Mouse (Mus musculus) forebrain, embryonic 16.5 days (tissue): ENCODE data around the gene Zfp953. TPM values are rescaled to one million over a fixed set of nuclear protein-coding genes. Genes with fewer than 3 reads are reported as not detected.

Source experiments
- ATAC-seq: fragments of 200-750 bp; cut with Nextera tagmentation; 2 replicates; pipeline ENCODE4 v1.8.0; 2017; ENCODE audit warnings: mild to moderate bottlenecking, moderate library complexity
- H3K27ac ChIP-seq: fragments of 300-500 bp; sonication (generic); 2 replicates; pipeline ENCODE4 v1.5.1; 2014; ENCODE audit warnings: low read length, control low read depth
- H3K27me3 ChIP-seq: fragments of 300-500 bp; sonication (generic); replicated peaks from 2 replicates; pipeline ENCODE4 v1.6.1; 2014; ENCODE audit warnings: low read length; ENCODE audit not compliant: control insufficient read depth, insufficient read depth
- H3K36me3 ChIP-seq: fragments of 300-500 bp; sonication (generic); 2 replicates; pipeline ENCODE4 v1.6.1; 2014; ENCODE audit not compliant: control insufficient read depth, insufficient read depth
- H3K4me1 ChIP-seq: fragments of 300-500 bp; sonication (generic); replicated peaks from 2 replicates; pipeline ENCODE4 v1.6.1; 2014; ENCODE audit warnings: low read length; ENCODE audit not compliant: control insufficient read depth, insufficient read depth
- H3K4me2 ChIP-seq: fragments of 300-500 bp; sonication (generic); 2 replicates; pipeline ENCODE4 v1.6.1; 2014; ENCODE audit warnings: mild to moderate bottlenecking, low read length, control low read depth
- H3K4me3 ChIP-seq: fragments of 300-500 bp; sonication (generic); replicated peaks from 2 replicates; pipeline ENCODE4 v1.5.1; 2014; ENCODE audit warnings: mild to moderate bottlenecking, low read length, control low read depth
- H3K9ac ChIP-seq: fragments of 300-500 bp; sonication (generic); replicated peaks from 2 replicates; pipeline ENCODE4 v1.6.1; 2014; ENCODE audit warnings: low read depth, low read length, control low read depth
- H3K9me3 ChIP-seq: fragments of 300-500 bp; sonication (generic); 2 replicates; pipeline ENCODE4 v1.6.1; 2016; ENCODE audit warnings: low read length; ENCODE audit not compliant: control insufficient read depth
- WGBS: fragments of 180-500 bp; shearing (Covaris S2); extraction: QIAGEN DNeasy Blood & Tissue Kit; methylation state at CpG from one replicate; pipeline ENCODE4 v1.1.7; 2014; 5-methylcytosine and 5-hydroxymethylcytosine counted together
- polyA plus RNA-seq: library from polyadenylated mRNA; unstranded; fragments of >200 nt; fragmentation: Nextera tagmentation; extraction: Ambion mirVana; gene quantifications from 2 replicates; pipeline ENCODE4 v1.2.1, GENCODE M21; 2015

The Zfp953 gene
- polyA plus RNA-seq, 1 experiment from 2014 or later, result 0.62 TPM

- Histone ChIP-seq H3K4me3 (peak overlapping the region; percentile 74), H3K9me3 (peaks cover 2% of the 10 kb centered on the region; the same call in 1 of the 2 replicates), H3K27me3 (no peaks in the 10 kb centered on the region), H3K36me3 (no peaks in the 10 kb centered on the region), H3K27ac (peak overlapping the region; percentile 67), H3K4me1 (peaks cover 6% of the 10 kb centered on the region), H3K4me2 (peak overlapping the region; percentile 96), H3K9ac (peak overlapping the region; percentile 87)
- 28% methylated on average over 5 of the region's 5 CpGs for WGBS
- peak; percentile 55 for ATAC-seq
Observed at GRCm38 (mm10) chr13:67306718-67307117, 53.7 kb downstream of the Zfp953 start.

- Histone ChIP-seq H3K4me3 (peak within 1 kb of the TSS; percentile 74), H3K4me1 (peaks cover 6% of the 10 kb centered on the region), H3K36me3 (no peaks in the 10 kb centered on the region), H3K27me3 (no peaks in the 10 kb centered on the region), H3K4me2 (peak within 1 kb of the TSS; percentile 96), H3K9ac (peak within 1 kb of the TSS; percentile 87), H3K9me3 (no peaks in the 10 kb centered on the region), H3K27ac (peak within 1 kb of the TSS; percentile 67)
- peak; percentile 99 for ATAC-seq
- WGBS, result 11% methylated on average over 16 of the region's 16 CpGs
Observed at GRCm38 (mm10) chr13:67305822-67306672, 54.4 kb downstream of the Zfp953 start, which contains the start of gene Zfp457. Gene Zfp457, minus strand, starts transcription at chr13:67306485.

Other genes starting within 250 kb of the Zfp953 start
- 0.10 TPM in 1 of 2 replicates, not detected in the other for gene Rslcan18, start 244.3 kb downstream of the Zfp953 start, polyA plus RNA-seq
- gene Zfp759, start 238.9 kb downstream of the Zfp953 start, polyA plus RNA-seq, result 4.6 and 4.8 TPM in 2 replicates
- 8.6 and 9.4 TPM in 2 replicates for gene Rsl1, start 187.4 kb downstream of the Zfp953 start, polyA plus RNA-seq
- 3.3 TPM in 2 replicates for gene Zfp455, start 166.1 kb downstream of the Zfp953 start, polyA plus RNA-seq
- gene Zfp458, start 82.1 kb downstream of the Zfp953 start, polyA plus RNA-seq, result 5.8 and 6.4 TPM in 2 replicates
- 0.86 and 1.9 TPM in 2 replicates for gene Zfp457, start 54.1 kb downstream of the Zfp953 start, polyA plus RNA-seq
- gene Zfp595, start 28.0 kb downstream of the Zfp953 start, polyA plus RNA-seq, result 1.7 and 2.1 TPM in 2 replicates
- gene Gm28044, start 69 bp downstream of the Zfp953 start, polyA plus RNA-seq, result not detected in 2 replicates
- not detected in 2 replicates for gene Gm28041, start 15.1 kb upstream of the Zfp953 start, polyA plus RNA-seq
- 0.61 and 0.80 TPM in 2 replicates for gene Zfp456, start 15.2 kb upstream of the Zfp953 start, polyA plus RNA-seq
- gene Zfp429, start 39.2 kb upstream of the Zfp953 start, polyA plus RNA-seq, result 4.4 and 5.3 TPM in 2 replicates
- 1.3 and 2.0 TPM in 2 replicates for gene Zfp459, start 60.8 kb upstream of the Zfp953 start, polyA plus RNA-seq
- 9.7 and 11.0 TPM in 2 replicates for gene Zfp874a, start 91.0 kb upstream of the Zfp953 start, polyA plus RNA-seq
- gene Zfp874b, start 123.7 kb upstream of the Zfp953 start, polyA plus RNA-seq, result 4.9 and 5.1 TPM in 2 replicates
- gene Zfp58, start 139.9 kb upstream of the Zfp953 start, polyA plus RNA-seq, result 13.9 and 14.8 TPM in 2 replicates
- not detected in 2 replicates for gene Gm26965, start 165.5 kb upstream of the Zfp953 start, polyA plus RNA-seq
- 42.4 and 45.3 TPM in 2 replicates for gene Zfp87, start 165.6 kb upstream of the Zfp953 start, polyA plus RNA-seq
- 16.7 and 19.6 TPM in 2 replicates for gene Zfp748, start 193.2 kb upstream of the Zfp953 start, polyA plus RNA-seq
- 6.3 and 7.6 TPM in 2 replicates for gene Zfp729b, start 249.1 kb upstream of the Zfp953 start, polyA plus RNA-seq